Mouse (Mus musculus) hindbrain, embryonic 12.5 days (tissue): ENCODE measurements around the gene Zc3h12c. TPM values are rescaled to one million over a fixed set of nuclear protein-coding genes. Genes with fewer than 3 reads are reported as not detected.

ENCODE experiments used
- ATAC-seq: fragments of 200-750 bp; cut with Nextera tagmentation; 2 replicates; pipeline ENCODE4 v1.8.0; 2017; ENCODE audit warnings: moderate TSS enrichment; ENCODE audit not compliant: low FRiP score
- H3K27ac ChIP-seq: fragments of 300-500 bp; sonication (generic); 2 replicates; pipeline ENCODE4 v1.5.1; 2016; ENCODE audit warnings: mild to moderate bottlenecking
- H3K27me3 ChIP-seq: fragments of 300-500 bp; sonication (generic); 2 replicates; pipeline ENCODE4 v1.6.1; 2016; ENCODE audit warnings: mild to moderate bottlenecking
- H3K36me3 ChIP-seq: fragments of 300-500 bp; sonication (generic); 2 replicates; pipeline ENCODE4 v1.6.1; 2016; ENCODE audit warnings: mild to moderate bottlenecking
- H3K4me1 ChIP-seq: fragments of 300-500 bp; sonication (generic); 2 replicates; pipeline ENCODE4 v1.6.1; 2016
- H3K4me2 ChIP-seq: fragments of 300-500 bp; sonication (generic); replicated peaks from 2 replicates; pipeline ENCODE4 v1.6.1; 2016; ENCODE audit warnings: mild to moderate bottlenecking
- H3K4me3 ChIP-seq: fragments of 300-500 bp; sonication (generic); 2 replicates; pipeline ENCODE4 v1.5.1; 2016; ENCODE audit warnings: mild to moderate bottlenecking
- H3K9ac ChIP-seq: fragments of 300-500 bp; sonication (generic); 2 replicates; pipeline ENCODE4 v1.6.1; 2016; ENCODE audit warnings: mild to moderate bottlenecking, moderate library complexity
- H3K9me3 ChIP-seq: fragments of 300-500 bp; sonication (generic); replicated peaks from 2 replicates; pipeline ENCODE4 v1.6.1; 2016; ENCODE audit warnings: mild to moderate bottlenecking
- WGBS: fragments of 180-500 bp; shearing (Covaris S2); methylation state at CpG from one replicate; pipeline ENCODE4 v1.1.7; 2016; 5-methylcytosine and 5-hydroxymethylcytosine counted together
- polyA plus RNA-seq: library from polyadenylated mRNA; unstranded; fragments of >200 nt; fragmentation: Nextera tagmentation; extraction: Ambion mirVana; gene quantifications from 2 replicates; pipeline ENCODE4 v1.2.1, GENCODE M21; 2016

The Zc3h12c gene
- polyA plus RNA-seq, 1 experiment from 2014 or later, result 8.9 TPM

DNA sequence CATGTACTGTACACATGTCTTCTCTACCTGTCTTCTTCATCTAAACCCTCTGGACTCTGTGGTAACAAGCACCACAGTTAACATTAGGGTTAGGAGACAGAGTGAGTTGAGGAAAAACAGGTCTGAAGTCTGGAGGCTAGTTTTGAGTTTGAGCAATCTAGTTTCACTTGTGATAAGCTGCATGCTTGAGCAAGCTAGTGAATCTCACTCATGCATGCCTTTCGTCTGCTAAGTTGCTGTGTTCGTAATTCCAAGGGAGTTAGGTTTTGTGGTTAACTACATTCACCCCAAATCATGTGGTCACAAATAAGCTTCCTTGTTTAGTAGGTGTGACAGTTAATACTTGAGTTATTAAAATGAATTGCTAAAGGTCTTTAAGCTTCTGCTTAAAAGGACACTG, 13.0 kb upstream of the Zc3h12c start:
- no peaks in the 10 kb centered on the region for H3K9me3 ChIP-seq
- no peaks in the 10 kb centered on the region for H3K27me3 ChIP-seq
- no peak overlapping the region for H3K4me3 ChIP-seq
- H3K9ac ChIP-seq, result no peak overlapping the region
- ATAC-seq, result no peak
- no peak overlapping the region for H3K4me2 ChIP-seq
- no peaks in the 10 kb centered on the region for H3K36me3 ChIP-seq
- 75% methylated on average over 2 of the region's 2 CpGs for WGBS
- no peaks in the 10 kb centered on the region for H3K4me1 ChIP-seq
- H3K27ac ChIP-seq, result no peak overlapping the region

DNA sequence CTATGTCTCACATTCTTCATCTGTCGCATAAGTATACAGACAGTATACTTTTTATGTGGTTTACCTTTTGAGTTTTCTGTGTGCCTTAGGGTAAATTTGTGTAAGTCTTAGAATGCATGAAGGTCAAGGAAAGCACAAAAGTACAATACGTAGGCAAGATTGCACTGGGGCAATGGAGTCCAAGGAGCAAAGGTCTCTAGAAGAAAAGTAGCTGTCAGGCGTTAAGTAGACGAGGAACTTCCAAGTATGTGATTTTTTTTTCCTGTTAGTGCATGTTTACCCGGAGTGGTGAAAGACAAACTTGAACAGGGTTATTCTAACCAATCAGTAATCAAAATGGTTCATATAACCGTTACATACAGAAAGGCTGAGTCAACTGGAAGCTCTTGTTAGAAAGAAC, 12.5 kb upstream of the Zc3h12c start:
- 86% methylated on average over 6 of the region's 6 CpGs for WGBS
- no peak overlapping the region for H3K4me2 ChIP-seq
- ATAC-seq, result no peak
- H3K9ac ChIP-seq, result no peak overlapping the region
- H3K27me3 ChIP-seq, result no peaks in the 10 kb centered on the region
- H3K4me1 ChIP-seq, result no peaks in the 10 kb centered on the region
- no peak overlapping the region for H3K27ac ChIP-seq
- no peaks in the 10 kb centered on the region for H3K9me3 ChIP-seq
- H3K36me3 ChIP-seq, result no peaks in the 10 kb centered on the region
- no peak overlapping the region for H3K4me3 ChIP-seq

DNA sequence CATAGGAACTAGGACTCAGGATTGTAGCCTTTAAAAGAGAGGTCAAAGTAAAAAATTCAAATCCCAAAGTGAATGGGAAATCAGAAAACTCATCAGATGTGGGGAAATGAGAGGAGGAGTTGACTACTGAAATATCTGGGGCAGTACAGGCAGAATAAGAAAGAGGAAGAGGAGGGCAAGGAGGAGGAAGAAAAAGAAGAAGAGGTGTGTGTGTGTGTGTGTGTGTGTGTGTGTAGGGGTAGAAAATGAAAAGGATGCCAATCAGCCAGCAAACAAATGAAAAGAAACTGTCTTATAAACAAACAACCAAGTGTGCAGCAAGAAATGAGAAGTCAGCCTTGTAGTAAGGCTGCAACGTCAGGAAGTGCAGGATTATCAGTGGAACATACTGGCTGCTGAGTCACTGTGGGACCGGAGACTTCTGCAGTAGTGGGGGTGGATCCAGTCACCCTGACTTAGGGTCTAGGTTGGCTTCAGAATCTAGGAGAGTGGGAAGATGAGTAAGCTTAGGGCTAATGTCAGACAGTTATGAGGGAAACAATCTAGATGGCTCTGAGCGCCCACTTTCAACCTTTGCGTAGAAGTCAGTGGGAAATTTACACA, 7.0 kb upstream of the Zc3h12c start:
- ATAC-seq, result no peak
- no peak overlapping the region for H3K4me2 ChIP-seq
- no peak overlapping the region for H3K4me3 ChIP-seq
- no peak overlapping the region for H3K27ac ChIP-seq
- no peaks in the 10 kb centered on the region for H3K9me3 ChIP-seq
- no peaks in the 10 kb centered on the region for H3K4me1 ChIP-seq
- no peaks in the 10 kb centered on the region for H3K36me3 ChIP-seq
- WGBS, result 88% methylated on average over 4 of the region's 4 CpGs
- H3K27me3 ChIP-seq, result peaks cover 3% of the 10 kb centered on the region; the same call in 1 of the 2 replicates
- no peak overlapping the region for H3K9ac ChIP-seq

DNA sequence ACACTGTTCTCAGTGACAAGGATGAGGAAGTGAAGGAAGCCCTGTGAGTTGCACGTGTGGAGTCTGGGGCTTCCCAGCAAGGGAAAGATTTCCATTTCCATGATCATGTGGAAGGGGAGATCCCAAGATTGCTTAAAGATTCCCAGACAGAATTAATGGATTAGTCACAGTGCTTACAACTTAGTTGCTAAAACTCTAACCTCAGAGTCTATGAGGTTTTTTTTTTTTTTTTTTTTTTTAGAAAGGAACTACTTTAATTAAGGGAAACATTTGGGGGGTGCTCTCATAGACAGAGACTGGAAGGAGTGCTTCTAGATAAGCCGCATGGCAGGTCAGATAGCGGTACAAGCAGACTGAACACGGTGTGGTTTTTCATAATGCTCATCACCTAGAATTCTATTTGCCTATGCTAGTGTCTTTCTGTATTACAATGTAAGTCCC, 6.3 kb upstream of the Zc3h12c start:
- no peaks in the 10 kb centered on the region for H3K9me3 ChIP-seq
- H3K27ac ChIP-seq, result no peak overlapping the region
- H3K4me1 ChIP-seq, result no peaks in the 10 kb centered on the region
- peaks cover 4% of the 10 kb centered on the region; the same call in 1 of the 2 replicates for H3K27me3 ChIP-seq
- ATAC-seq, result no peak
- no peaks in the 10 kb centered on the region for H3K36me3 ChIP-seq
- H3K9ac ChIP-seq, result no peak overlapping the region
- 90% methylated on average over 4 of the region's 4 CpGs for WGBS
- H3K4me2 ChIP-seq, result no peak overlapping the region
- H3K4me3 ChIP-seq, result no peak overlapping the region

DNA sequence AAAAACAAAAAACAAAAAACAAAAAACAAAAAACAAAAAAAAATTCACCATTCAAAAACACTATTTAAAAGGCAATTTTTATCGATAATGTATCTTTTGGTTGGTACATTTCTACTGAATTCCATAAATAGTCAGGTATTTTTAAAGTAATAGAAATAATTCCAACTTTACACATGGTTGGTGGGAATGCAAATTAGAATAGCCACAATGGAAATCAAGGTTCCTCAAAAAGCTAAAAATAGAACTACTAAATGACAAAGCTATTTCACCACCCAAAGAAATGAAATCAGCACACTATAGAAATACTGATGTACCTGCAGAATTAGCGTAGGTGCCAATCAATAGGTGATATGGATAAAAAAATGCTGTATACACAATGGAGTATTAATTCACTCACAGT, 5.6 kb upstream of the Zc3h12c start:
- no peak for ATAC-seq
- H3K9ac ChIP-seq, result no peak overlapping the region
- H3K4me2 ChIP-seq, result no peak overlapping the region
- 93% methylated on average over 2 of the region's 2 CpGs for WGBS
- H3K27ac ChIP-seq, result no peak overlapping the region
- no peak overlapping the region for H3K4me3 ChIP-seq
- peaks cover 8% of the 10 kb centered on the region for H3K27me3 ChIP-seq
- no peaks in the 10 kb centered on the region for H3K36me3 ChIP-seq
- no peaks in the 10 kb centered on the region for H3K9me3 ChIP-seq
- peaks cover 4% of the 10 kb centered on the region for H3K4me1 ChIP-seq

DNA sequence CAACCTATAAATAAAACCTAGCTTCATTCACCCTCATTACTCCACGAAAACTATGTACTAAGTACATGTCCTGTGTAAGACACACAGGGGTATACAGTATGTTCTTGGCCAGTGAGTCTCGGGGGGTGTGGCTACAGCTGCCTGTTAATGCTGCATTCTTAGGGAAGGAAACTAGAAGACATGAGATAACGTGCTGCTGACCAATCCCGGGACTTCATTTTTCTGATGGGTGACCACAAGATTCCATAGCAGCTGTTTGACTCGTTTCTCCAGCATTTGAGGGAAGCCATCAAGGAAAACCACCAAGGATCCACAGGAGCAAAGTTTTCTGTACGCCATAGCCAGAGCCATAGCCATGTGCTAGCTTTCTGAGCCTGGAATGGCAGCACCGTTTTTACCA, 4.2 kb upstream of the Zc3h12c start:
- Histone ChIP-seq H3K4me3 (no peak overlapping the region), H3K4me2 (no peak overlapping the region), H3K36me3 (no peaks in the 10 kb centered on the region), H3K27me3 (peaks cover 8% of the 10 kb centered on the region), H3K9me3 (no peaks in the 10 kb centered on the region), H3K9ac (no peak overlapping the region), H3K27ac (no peak overlapping the region), H3K4me1 (peaks cover 6% of the 10 kb centered on the region)
- WGBS, result 76% methylated on average over 7 of the region's 7 CpGs
- ATAC-seq, result no peak

DNA sequence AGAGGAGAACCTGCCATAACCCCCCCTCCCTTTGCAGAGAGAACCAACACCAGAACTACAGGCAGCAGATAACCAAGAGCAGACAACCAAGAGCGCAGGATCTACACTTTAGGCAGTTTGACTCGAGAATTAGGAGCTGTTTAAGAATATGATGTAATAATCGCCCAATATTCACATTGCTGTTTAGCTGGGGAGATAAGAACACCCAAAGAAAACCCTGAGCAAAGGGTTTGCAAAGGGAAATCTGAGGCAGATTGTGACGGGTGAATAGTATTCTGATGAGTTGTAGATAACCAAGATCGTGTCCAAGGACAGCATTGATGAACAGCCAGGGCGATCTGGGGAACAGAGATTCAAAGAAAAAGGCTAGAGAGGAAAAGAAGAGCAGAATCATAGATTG, 2.3 kb upstream of the Zc3h12c start:
- no peak overlapping the region for H3K4me2 ChIP-seq
- H3K27me3 ChIP-seq, result peaks cover 8% of the 10 kb centered on the region
- no peak overlapping the region for H3K27ac ChIP-seq
- WGBS, result 88% methylated on average over 6 of the region's 6 CpGs
- H3K4me1 ChIP-seq, result peaks cover 17% of the 10 kb centered on the region
- H3K36me3 ChIP-seq, result no peaks in the 10 kb centered on the region
- no peaks in the 10 kb centered on the region for H3K9me3 ChIP-seq
- no peak for ATAC-seq
- H3K4me3 ChIP-seq, result no peak overlapping the region
- no peak overlapping the region for H3K9ac ChIP-seq

DNA sequence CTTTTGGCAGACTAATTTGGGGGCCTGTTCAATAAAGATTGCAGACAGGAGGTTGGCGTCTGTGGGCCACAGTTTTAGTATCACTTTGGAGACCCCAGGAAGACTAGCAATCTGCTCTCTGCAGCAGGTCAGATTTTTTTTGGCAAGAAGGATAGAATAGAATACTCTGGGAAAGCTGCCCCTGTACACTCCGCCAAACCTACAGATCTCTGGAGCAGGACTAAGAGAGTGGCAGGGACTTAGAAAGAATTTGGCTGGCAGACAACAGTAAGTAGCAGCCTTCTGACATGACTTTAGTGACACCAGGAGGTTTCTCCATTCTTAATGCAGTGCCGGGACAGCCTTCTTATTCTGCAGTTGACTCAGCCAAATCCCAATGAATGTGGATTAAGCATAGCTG, 1.8 kb upstream of the Zc3h12c start:
- no peak overlapping the region for H3K4me3 ChIP-seq
- WGBS, result 82% methylated on average over 3 of the region's 3 CpGs
- H3K4me1 ChIP-seq, result peaks cover 17% of the 10 kb centered on the region
- H3K4me2 ChIP-seq, result no peak overlapping the region
- no peaks in the 10 kb centered on the region for H3K9me3 ChIP-seq
- no peak overlapping the region for H3K27ac ChIP-seq
- peaks cover 8% of the 10 kb centered on the region for H3K27me3 ChIP-seq
- no peaks in the 10 kb centered on the region for H3K36me3 ChIP-seq
- H3K9ac ChIP-seq, result no peak overlapping the region
- no peak for ATAC-seq

DNA sequence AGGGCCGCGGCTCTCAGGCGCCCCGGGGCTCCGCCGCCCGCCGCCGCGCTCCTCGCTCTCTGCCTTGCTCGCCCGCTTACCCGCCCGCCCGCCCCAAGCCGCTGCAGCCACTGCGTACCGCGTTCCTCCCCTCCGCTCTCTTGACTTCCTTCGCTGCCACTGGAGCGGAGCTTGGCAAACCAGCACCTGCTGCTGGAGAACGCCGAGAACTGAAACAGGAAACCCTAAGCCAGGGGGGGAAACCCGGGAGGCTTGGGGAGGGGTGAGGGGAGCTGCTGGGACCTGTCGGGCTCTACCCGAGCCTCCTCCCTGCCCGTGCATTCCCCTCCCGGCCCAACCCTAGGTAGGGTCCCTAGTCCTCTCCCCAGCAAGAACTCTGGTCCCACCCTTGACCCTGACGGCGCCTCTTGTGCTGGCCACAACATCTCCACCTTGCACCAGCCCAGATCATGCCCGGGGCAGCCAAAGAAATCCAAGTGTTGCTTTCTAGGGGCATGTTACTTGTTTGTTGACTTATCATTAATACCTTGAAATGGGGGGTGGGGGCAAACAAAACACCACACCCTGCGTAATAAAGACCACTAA, 406 bp upstream of the Zc3h12c start:
- peak overlapping the region; percentile 61 for H3K4me2 ChIP-seq
- peak overlapping the region; percentile 97 for H3K27ac ChIP-seq
- peaks cover 8% of the 10 kb centered on the region for H3K27me3 ChIP-seq
- ATAC-seq, result peak; percentile 86
- no peaks in the 10 kb centered on the region for H3K36me3 ChIP-seq
- H3K4me3 ChIP-seq, result peak overlapping the region; percentile 91
- peaks cover 21% of the 10 kb centered on the region for H3K4me1 ChIP-seq
- no peaks in the 10 kb centered on the region for H3K9me3 ChIP-seq
- H3K9ac ChIP-seq, result peak overlapping the region; percentile 98
- WGBS, result under 1% methylated on average over 33 of the region's 34 CpGs

DNA sequence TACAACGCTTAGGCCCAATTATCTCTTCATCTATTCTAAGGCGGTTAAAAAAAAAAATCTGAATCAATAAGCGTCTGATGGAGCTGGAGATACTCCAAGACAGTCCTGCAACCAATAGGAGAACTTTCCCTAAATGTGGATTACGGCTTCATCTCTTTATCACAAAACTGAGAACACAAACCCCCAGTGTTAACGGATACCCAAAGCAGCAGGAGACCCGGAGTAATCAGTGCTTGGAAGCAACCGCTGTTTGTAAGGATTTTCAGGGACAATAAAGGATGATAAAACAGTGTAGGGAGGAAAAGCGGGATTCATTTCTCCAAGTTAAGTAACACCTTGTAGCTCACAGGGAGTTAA, 888 bp downstream of the Zc3h12c start:
- H3K27ac ChIP-seq, result peak overlapping the region; percentile 97
- H3K4me2 ChIP-seq, result peak overlapping the region; percentile 61
- H3K36me3 ChIP-seq, result 0 out of 2 replicates have a peak, but pooled peaks cover 4% of the 10 kb centered on the region
- peak overlapping the region; percentile 91 for H3K4me3 ChIP-seq
- peak overlapping the region; percentile 98 for H3K9ac ChIP-seq
- H3K27me3 ChIP-seq, result peaks cover 8% of the 10 kb centered on the region
- no peaks in the 10 kb centered on the region for H3K9me3 ChIP-seq
- WGBS, result 7% methylated on average over 8 of the region's 8 CpGs
- peak; percentile 0; the same call in 1 of the 2 replicates for ATAC-seq
- peaks cover 21% of the 10 kb centered on the region for H3K4me1 ChIP-seq

DNA sequence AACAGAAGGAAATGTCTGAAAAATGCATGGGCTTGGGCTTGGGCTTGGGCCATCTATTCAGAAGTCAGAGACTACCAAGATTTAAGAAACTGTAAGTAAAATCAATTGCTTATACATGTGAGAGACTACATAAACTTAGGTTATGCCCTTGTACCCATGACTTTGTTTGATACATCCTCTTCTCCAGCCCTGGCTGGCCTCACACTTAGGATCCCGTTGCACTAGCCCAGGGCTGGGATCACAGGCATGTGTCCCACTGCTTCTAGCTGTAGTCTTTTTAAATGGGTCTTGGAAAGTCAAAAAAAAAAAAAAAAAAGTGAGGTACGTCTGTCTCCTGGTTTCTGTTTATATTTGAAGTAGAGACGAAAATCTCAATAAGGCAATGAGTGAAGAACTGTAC, 1.3 kb downstream of the Zc3h12c start:
- Histone ChIP-seq H3K27ac (peak overlapping the region; percentile 97; the same call in 1 of the 2 replicates), H3K36me3 (0 out of 2 replicates have a peak, but pooled peaks cover 4% of the 10 kb centered on the region), H3K4me1 (peaks cover 21% of the 10 kb centered on the region), H3K9me3 (no peaks in the 10 kb centered on the region), H3K4me3 (peak overlapping the region; percentile 91), H3K4me2 (peak overlapping the region; percentile 61), H3K27me3 (peaks cover 8% of the 10 kb centered on the region), H3K9ac (peak overlapping the region; percentile 98)
- ATAC-seq, result no peak
- WGBS, result 13% methylated on average over 3 of the region's 3 CpGs

DNA sequence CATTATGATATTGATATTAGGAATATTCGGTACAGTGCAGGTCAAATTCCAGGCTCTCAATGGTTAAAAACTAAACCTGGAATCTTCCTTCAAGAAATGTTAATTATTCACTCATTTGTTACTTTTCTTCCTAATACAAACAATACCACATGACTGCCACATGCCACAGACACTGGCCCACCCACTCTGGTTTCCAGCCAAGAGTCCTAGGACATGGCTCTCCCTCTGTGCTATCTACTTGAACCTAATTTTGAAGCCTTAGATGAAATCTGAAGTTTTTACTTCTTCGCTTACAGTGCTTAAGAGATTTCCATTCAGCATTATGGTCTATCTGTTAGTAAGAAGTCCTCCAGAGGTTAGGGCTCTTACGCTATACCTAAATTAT, 2.7 kb downstream of the Zc3h12c start:
- Histone ChIP-seq H3K4me3 (no peak overlapping the region), H3K4me1 (peaks cover 21% of the 10 kb centered on the region), H3K27me3 (peaks cover 7% of the 10 kb centered on the region), H3K36me3 (0 out of 2 replicates have a peak, but pooled peaks cover 4% of the 10 kb centered on the region), H3K27ac (no peak overlapping the region), H3K4me2 (no peak overlapping the region), H3K9me3 (0 out of 2 replicates have a peak, but pooled peaks cover 2% of the 10 kb centered on the region), H3K9ac (no peak overlapping the region)
- no peak for ATAC-seq
- WGBS, result 92% methylated on average over 3 of the region's 3 CpGs
